8 mouse cellular contexts compared by ENCODE assay signal in the genomic region with DNA sequence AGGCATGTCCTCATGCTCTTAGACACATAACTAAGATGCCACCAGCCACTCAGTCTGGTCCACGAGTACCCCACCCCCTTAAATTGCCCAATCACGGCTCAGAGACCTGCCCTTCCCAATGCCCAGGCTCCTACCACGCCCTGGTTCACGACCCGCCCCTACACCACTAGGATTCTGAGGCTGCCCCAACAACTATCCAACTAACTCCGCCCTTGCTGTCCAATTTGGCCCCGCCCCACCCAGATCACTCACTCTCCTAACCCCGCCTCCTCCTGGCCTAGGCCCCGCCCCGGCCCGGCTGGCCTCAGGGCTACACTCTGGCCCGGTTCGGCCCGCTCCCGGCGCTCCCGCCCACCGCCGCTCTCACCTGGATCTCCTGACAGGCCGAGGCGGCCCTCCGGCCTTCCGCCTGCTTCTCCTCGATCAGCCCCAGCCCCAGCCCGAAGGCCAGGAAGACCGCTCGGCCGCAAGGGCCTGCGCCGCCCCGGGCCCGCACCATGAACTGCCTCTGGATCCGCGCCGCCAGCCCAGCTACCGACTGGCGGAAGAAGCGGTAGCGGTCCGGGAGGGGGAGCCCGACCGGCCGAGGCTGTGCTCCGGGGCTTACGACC. TPM values are rescaled to one million over a fixed set of nuclear protein-coding genes. Genes with fewer than 3 reads are reported as not detected.
DNase-seq lines count a peak whose midpoint lies in the region; ATAC-seq lines count a peak whose summit lies in the region.

No protein-coding gene starts in this region.

- WGBS in hindbrain, embryonic 14.5 days, result under 1% methylated on average over 40 of the region's 45 CpGs

- H3K4me2 ChIP-seq in hindbrain, embryonic 14.5 days (replicated peaks), result peak overlapping the region; percentile 53

- DNase-seq in T-cell, adult 2 months (ENCODE audit: low spot score), result peak; percentile 89
- peak; percentile 95 to 97 for DNase-seq in cerebellum, postnatal 25 days
- peak; percentile 78 to 85 for DNase-seq in frontal cortex, postnatal 25 days (ENCODE audit: low spot score in 2 of 2)
- peak; percentile 82 for DNase-seq in hindbrain, embryonic 14.5 days (ENCODE audit: low spot score)
- peak; percentile 91 for DNase-seq in left cerebral cortex, adult 11 months (ENCODE audit: low spot score)
- peak; percentile 99 for DNase-seq in lung, postnatal 36 days
- DNase-seq in retina, postnatal 1 day, result peak; percentile 93
- DNase-seq in thymus, postnatal 4 days, result peak; percentile 95

- H3K27ac ChIP-seq in hindbrain, embryonic 14.5 days, result peak overlapping the region; percentile 91

- H3K27me3 ChIP-seq in hindbrain, embryonic 14.5 days (ENCODE audit: control insufficient read depth, insufficient read depth, low read length), result no peaks in the 10 kb centered on the region

- peak overlapping the region; percentile 85 for H3K9ac ChIP-seq in hindbrain, embryonic 14.5 days

- ATAC-seq in hindbrain, embryonic 14.5 days (ENCODE audit: low FRiP score), result peak; percentile 89

- no peaks in the 10 kb centered on the region for H3K9me3 ChIP-seq in hindbrain, embryonic 14.5 days (ENCODE audit: control insufficient read depth, low read length)

- peak overlapping the region; percentile 81 for H3K4me3 ChIP-seq in hindbrain, embryonic 14.5 days (replicated peaks; ENCODE audit: low read length)

- peaks cover 18% of the 10 kb centered on the region for H3K4me1 ChIP-seq in hindbrain, embryonic 14.5 days (replicated peaks; ENCODE audit: control insufficient read depth, insufficient read depth, low read length)

- no peaks in the 10 kb centered on the region; the same call in 1 of the 2 replicates for H3K36me3 ChIP-seq in hindbrain, embryonic 14.5 days (replicated peaks; ENCODE audit: control insufficient read depth, insufficient read depth)

RNA-seq across cellular contexts. Expression of gene Pink1, which starts 0.5 kb away (rescaled TPM):
- polyA plus RNA-seq in hindbrain, embryonic 14.5 days (2014; fragmentation: Nextera tagmentation; extraction: Ambion mirVana), result 53.4 and 57.4 TPM in 2 replicates

RNA-seq across cellular contexts. Expression of gene Ddost, which starts 21.0 kb away (rescaled TPM):
- 197 and 208 TPM in 2 replicates for polyA plus RNA-seq in hindbrain, embryonic 14.5 days (2014; fragmentation: Nextera tagmentation; extraction: Ambion mirVana)

RNA-seq across cellular contexts. Expression of gene Cda, which starts 42.2 kb away (rescaled TPM):
- 5.2 and 6.4 TPM in 2 replicates for polyA plus RNA-seq in hindbrain, embryonic 14.5 days (2014; fragmentation: Nextera tagmentation; extraction: Ambion mirVana)

Comparison
In these comparisons a context has a peak if more than half of its experiments do, and no peak if none do; other contexts are left out.
1. Peak in every context shown above with its lines: DNase-seq, ATAC-seq, H3K4me3 ChIP-seq and H3K27ac ChIP-seq.